Mouse (Mus musculus): ENCODE measurements around the gene C2cd2l.
A peak's percentile ranks its signal among the peaks of the same experiment; 100 is the strongest.
"Not testable (repeated sequence)": the region's sequence is repeated elsewhere in the genome, so short reads cannot be mapped to it uniquely, and the experiment has no call there.

Gene C2cd2l

GRCm38 (mm10) chr9:44313476-44314256 is 6.4 kb downstream of the C2cd2l start:
- peak; percentile 43 for DNase-seq (ENCODE audit: low spot score)

DNA sequence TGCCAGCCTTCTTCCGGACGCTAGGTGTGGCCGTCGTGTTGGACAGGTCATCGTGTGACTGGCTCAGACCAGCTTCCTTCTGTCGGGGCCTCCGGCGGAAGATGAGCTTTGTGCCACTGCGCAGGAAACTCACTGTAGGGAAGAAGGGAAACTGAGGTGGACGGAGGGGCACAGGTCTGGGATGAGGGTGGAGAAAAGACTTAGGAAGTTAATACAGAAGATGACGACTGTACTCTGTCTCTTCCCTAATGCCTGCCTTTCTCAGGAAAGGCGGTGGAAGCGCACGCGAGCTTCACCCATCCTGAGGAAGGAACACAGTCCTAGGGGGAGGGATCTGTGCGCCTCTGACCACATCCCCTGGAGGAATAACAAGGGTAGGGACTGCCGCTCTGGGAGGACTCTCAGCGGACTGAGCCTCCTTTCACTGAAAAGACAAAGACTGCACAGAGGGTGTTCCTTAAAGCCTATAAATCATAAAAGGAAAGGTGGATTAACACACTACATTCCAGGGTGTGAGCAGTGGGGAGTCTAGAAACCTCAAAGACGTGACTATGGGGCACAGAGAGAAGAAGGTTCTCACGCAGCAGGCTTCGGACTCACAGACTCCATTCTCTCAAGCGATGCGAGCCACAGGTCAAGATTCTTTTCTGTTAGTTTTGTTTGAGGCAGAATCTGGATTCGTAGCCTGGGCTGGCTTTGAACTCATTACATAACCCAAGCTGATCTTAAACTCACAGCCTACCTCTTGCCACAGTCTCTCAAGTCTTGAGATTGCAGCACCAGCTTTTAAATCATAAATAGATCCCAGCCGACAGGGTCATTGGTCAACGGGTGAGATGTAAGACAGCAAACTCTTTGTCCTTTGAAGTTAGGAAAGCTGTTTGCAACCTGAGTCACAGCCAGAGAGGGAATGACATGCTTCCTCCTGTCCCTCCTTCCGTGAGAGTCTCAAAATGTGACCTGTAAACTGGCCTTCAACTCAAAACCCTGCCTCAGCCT is 8.7 kb downstream of the C2cd2l start:
- DNase-seq (ENCODE audit: low spot score), result no peak

GRCm38 (mm10) chr9:44310750-44311135 is 9.3 kb downstream of the C2cd2l start:
- no peak for DNase-seq (ENCODE audit: low spot score)

DNA sequence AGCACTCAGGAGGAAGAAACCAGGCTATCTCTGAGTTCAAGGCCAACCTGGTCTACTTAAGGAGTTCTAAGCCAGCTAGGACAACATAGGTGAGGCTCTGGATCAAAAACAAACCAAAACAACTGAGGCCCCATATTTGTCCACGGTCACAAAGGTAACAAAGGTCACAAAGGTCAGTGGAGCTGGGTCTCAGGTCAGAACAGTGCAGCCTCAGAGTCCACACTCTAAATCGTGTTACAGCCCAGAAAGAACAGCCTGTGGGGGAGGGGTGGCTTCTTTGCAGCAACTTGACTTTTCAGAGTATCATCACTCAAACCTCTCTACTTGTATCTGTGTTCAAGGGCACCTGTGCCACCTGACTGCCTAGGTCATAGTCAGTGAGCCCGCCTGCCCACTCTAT is 10.3 kb downstream of the C2cd2l start:
- no peak for DNase-seq (ENCODE audit: low spot score)

DNA sequence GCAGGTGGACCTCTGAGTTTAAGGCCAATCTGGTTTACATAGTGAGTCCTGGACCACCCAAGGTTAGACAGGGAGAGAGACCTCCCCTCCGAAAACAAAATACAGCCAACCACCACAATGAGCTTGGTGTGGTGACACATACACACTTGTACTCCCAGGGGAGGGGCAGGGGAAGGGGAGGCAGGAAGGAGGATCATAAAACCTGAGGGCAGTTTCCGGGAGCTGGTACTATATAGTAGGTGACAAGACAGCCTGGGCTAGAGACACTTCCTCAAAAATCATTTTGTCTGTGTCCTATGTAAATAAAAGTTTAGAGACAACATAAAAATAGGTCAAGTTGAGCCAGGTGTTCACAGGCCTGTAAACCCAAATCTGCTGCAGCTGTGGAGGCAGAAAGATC is 12.8 kb downstream of the C2cd2l start:
- no peak for DNase-seq (ENCODE audit: low spot score)

DNA sequence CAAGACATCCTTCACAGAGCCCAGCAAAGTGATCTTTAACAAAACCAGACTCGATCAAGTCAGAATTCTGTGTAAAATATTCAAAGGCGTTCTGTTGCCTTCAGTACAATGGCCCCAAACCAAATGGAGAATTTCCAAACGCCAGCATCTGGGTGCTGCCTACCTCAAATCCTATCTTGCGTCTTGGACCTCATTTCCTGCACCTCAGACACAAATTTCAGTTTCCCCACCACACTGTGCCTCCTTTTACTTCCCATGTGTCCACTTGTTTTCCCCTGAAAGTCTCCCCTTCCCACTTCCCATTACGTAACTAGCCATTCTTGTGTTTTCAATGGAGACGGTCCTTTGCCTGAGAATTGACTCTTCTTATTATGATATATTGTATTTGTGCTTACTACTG is 13.6 kb downstream of the C2cd2l start:
- DNase-seq (ENCODE audit: low spot score), result no peak

GRCm38 (mm10) chr9:44305466-44306079 is 14.5 kb downstream of the C2cd2l start, which contains the start of gene Hinfp:
Hinfp (minus strand) TSS chr9:44305671.
- peak; percentile 94 for DNase-seq (ENCODE audit: low spot score)

GRCm38 (mm10) chr9:44300001-44300400 is 20.1 kb downstream of the C2cd2l start:
- not testable (repeated sequence) for DNase-seq (ENCODE audit: low spot score)

GRCm38 (mm10) chr9:44292490-44292889 is 27.6 kb downstream of the C2cd2l start:
- no peak for DNase-seq (ENCODE audit: low spot score)

DNA sequence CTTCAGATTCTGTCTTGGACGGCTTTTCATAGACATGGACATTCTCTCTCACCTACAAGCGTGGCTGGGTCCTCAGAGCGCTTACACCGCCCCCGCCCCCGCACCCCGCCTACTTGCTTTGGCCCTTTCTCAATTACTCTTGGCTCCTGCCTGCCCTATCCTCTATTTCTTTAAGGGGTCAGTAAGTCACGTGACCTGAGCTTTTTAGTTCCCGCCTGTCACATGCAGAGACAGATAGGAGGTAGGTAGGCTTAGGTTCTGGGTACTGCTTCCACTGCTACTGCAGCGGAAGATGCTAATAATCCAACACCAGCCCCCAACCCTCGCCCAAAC is 31.2 kb downstream of the C2cd2l start:
- DNase-seq (ENCODE audit: low spot score), result no peak

DNA sequence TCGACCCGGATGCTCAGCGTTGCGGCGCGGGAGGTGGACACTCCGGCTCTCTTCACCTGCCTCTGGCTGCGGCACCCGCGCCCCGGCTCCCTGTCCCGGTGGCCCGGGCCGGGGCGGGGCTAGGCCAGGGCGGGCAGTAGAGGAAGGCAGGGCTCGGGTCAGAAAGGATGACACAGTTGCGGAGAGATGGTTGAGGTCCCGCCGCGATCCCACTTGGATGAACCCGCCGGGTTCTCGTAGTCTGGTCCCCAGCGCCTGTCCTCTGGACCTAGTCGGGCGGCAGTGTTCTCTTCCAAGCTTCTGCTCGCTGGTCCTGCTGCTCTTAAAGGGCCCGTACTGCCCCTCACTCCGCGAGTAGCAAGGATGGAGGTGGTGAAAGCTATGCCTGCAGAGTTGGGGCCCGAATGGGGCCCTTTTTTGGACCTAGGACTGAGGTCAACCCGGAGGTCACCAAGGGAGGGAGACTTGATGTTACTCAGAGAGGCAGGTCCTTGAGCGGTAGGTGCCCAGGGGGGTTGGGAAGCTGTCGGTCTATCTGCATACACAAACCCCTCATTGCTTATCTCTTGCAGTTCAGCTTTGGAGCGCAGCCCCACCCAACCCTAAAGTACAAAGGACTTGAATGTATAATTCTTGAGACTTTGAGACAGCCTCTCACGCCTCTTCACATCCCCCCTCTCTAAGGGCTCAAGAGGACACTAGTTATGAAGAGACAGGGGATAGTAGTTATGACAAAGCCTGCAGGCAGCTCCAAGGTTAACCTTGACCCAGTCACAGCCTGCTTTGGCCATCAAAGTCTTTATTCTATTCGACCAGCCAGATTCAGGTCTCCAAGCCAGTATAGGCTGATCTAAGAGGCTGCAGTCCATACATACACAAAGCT is 31.8 kb downstream of the C2cd2l start, which contains the start of gene Abcg4:
TSS of gene Abcg4 (minus strand) at position 540 of the 883 bp plus-strand sequence.
- DNase-seq (ENCODE audit: low spot score), result no peak

- no peak for DNase-seq (ENCODE audit: low spot score)
These were observed 32.5 kb downstream of the C2cd2l start for GRCm38 (mm10) chr9:44287401-44288075.

- DNase-seq (ENCODE audit: low spot score), result no peak
These were observed 33.1 kb downstream of the C2cd2l start for GRCm38 (mm10) chr9:44287003-44287400.

GRCm38 (mm10) chr9:44286256-44286850 is 33.7 kb downstream of the C2cd2l start:
- no peak for DNase-seq (ENCODE audit: low spot score)

DNA sequence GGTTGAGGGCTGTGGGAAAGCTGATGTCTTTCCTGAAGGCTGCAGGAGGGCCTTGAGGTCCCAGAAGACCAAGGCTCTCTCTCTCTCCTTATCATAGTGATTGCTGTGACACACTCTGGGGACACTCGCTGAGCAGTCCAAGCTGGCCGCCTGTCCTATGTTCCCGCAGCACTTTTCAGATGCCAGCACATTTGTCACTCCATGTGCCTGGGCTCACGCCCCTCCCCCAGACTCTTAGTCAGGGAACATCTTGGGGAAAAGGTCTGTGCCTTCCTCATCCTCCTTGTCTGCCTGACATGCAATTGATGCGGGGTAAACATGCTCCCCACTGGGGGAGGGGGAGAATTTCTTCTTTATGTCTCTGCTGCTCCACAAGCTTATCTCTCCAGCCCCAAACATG is 36.9 kb downstream of the C2cd2l start:
- DNase-seq (ENCODE audit: low spot score), result no peak

GRCm38 (mm10) chr9:44269973-44270372 is 50.1 kb downstream of the C2cd2l start:
- DNase-seq (ENCODE audit: low spot score), result no peak

DNA sequence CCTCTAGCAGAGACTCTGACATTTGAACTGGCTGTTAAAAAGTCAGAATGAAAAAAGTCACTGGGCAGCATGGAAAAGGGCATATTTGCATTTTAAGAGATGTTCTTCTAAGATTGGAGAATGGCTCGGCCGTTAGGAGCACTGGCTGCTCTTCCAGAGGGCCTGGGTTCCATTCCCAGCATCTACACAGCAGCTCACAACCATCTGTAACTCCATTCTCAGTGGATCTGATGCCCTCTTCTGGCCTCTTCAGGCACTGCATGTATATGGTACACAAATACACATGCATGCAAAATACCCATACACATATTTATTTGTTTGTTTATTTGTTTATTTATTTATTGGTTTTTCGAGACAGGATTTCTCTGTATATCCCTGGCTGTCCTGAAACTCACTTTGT is 51.0 kb downstream of the C2cd2l start:
- DNase-seq (ENCODE audit: low spot score), result no peak

- no peak for DNase-seq (ENCODE audit: low spot score)
These were observed 51.7 kb downstream of the C2cd2l start, which contains the start of gene Nlrx1 for GRCm38 (mm10) chr9:44268432-44268831. Nlrx1 (minus strand) TSS chr9:44268599.

DNA sequence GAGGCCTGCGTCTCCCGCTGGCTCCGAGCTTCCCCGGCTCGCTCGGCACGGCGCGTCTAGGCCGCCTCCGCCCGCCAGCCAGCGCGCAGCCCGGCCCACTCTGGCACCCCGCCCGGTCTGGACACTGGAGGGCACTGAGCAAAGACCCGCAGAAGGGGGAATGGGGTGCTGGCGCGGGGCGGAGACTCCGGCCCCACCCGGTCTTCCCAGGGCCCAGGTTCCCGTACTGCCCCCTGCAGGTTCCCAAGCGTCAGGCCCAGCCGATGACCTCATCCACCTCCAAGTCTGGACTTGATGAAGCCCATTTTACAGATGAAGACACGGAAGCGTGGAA is 52.1 kb downstream of the C2cd2l start:
- DNase-seq (ENCODE audit: low spot score), result peak; percentile 57

DNA sequence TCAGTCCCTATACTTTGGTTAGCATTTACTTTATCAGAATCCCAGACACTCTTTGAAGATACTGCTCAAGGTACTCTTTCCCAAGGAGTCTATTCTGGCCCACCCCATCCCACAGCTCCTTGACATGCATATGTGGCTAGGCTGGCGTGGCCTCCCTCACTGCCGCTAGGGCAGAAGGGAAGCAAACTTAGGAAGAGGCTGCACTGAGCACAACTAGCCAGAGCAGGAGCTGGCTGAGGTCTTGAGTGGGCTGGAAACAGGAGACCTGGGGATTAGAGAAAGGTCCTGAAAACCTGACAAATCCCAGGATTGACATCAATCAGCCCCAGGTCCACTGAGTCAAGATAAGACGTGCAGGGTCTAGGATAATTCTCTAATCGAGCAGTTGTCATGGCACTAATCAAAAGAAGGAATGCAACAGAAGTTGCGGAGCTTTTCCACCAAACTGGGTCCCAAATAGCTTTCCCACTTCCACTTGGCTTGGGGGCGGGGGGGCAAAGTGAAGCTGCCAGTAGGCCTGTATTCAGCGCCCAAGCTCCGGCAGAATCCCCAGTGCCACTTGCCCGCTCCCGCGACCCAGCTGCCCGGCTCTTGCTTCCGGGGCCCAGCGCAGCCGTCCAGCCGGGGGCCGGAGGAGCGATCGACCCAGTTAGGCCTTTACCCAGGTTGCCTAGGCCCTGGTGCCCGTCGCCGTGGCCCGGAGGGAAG is 52.6 kb downstream of the C2cd2l start:
- no peak for DNase-seq (ENCODE audit: low spot score)
